In genomic region chr16:10609921-10610320, GRCm38 (mm10) we compare ENCODE assay signal across 27 mouse cellular contexts.
DNase-seq lines count a peak whose midpoint lies in the region; TF ChIP-seq lines count a peak whose summit lies in the region.
"Had no signal": no experiment of that assay in that cellular context is flagged by ENCODE, and none has a peak within 500 bp of the region (broad histone marks: within the 10 kb centered on the region; RNA-seq: fewer than 3 reads in every experiment).

No protein-coding gene starts in this region.

- no peak overlapping the region for H3K27ac ChIP-seq in heart, embryonic 10.5 days
- H3K27ac ChIP-seq in gastrocnemius, adult 2 months, result peak overlapping the region; percentile 95
- H3K27ac ChIP-seq: heart, embryonic 15.5 days; hindbrain, embryonic 12.5 days; hindbrain, postnatal 0 days; intestine, embryonic 15.5 days; kidney, postnatal 0 days; liver, embryonic 12.5 days; neural tube, embryonic 12.5 days; stomach, embryonic 15.5 days had no signal

- WGBS in heart, embryonic 10.5 days, result 86% methylated on average over 7 of the region's 7 CpGs

- no peak for TF ChIP-seq CTCF in gastrocnemius, adult 2 months (IDR thresholded peaks at IDR 0.05)

- H3K4me1 ChIP-seq in heart, embryonic 10.5 days, result no peaks in the 10 kb centered on the region
- H3K4me1 ChIP-seq: heart, embryonic 15.5 days; hindbrain, embryonic 12.5 days; intestine, embryonic 15.5 days; liver, embryonic 12.5 days; neural tube, embryonic 12.5 days; stomach, embryonic 15.5 days had no signal

- DNase-seq in heart, adult 18-20 months, result peak; percentile 25 to 48
- DNase-seq in heart, embryonic 10.5 days (ENCODE audit: low spot score), result no peak
- DNase-seq in gastrocnemius, adult 2 months, result peak; percentile 79
- DNase-seq in gastrocnemius, postnatal 36 days, result peak; percentile 48 to 58
- DNase-seq in heart, postnatal 36 days, result peak; percentile 14 to 36
- DNase-seq in embryo, embryonic 9.5 days (ENCODE audit: extremely low spot score), result no peak
- no peak for DNase-seq in retina, postnatal 1 day
- DNase-seq: adrenal gland, adult 8-10 months; cerebellum, adult 2 months; cerebellum, postnatal 14 days; kidney, adult 2 months; kidney, postnatal 4 days; layer of hippocampus, postnatal 36 days; left cerebral cortex, postnatal 4 days; liver, postnatal 0 days; lung, postnatal 36 days; thymus, postnatal 14 days had no signal

- intact Hi-C loops in gastrocnemius, adult 2 months (cut with DNase I), result no loop called here
- intact Hi-C loops in gastrocnemius, postnatal 36 days (cut with DNase I), result no loop called here
- intact Hi-C loops in heart, postnatal 36 days (cut with DNase I), result no loop called here

- H3K4me3 ChIP-seq in heart, embryonic 10.5 days, result no peak overlapping the region
- no peak overlapping the region for H3K4me3 ChIP-seq in gastrocnemius, adult 2 months
- H3K4me3 ChIP-seq: heart, embryonic 15.5 days; hindbrain, embryonic 12.5 days; intestine, embryonic 15.5 days; liver, embryonic 12.5 days; myocyte; neural tube, embryonic 12.5 days; stomach, embryonic 15.5 days had no signal

- H3K9me3 ChIP-seq in heart, embryonic 10.5 days, result no peaks in the 10 kb centered on the region
- H3K9me3 ChIP-seq: G1E; heart, embryonic 15.5 days; hindbrain, embryonic 12.5 days; intestine, embryonic 15.5 days; liver, embryonic 12.5 days; neural tube, embryonic 12.5 days; stomach, embryonic 15.5 days had no signal

- H3K36me3 ChIP-seq in heart, embryonic 10.5 days, result peaks cover 30% of the 10 kb centered on the region
- H3K36me3 ChIP-seq: intestine, embryonic 15.5 days had no signal

- H3K27me3 ChIP-seq in heart, embryonic 10.5 days (ENCODE audit: insufficient read depth, poor library complexity, severe bottlenecking), result no peaks in the 10 kb centered on the region
- H3K27me3 ChIP-seq: heart, embryonic 15.5 days; hindbrain, embryonic 12.5 days; intestine, embryonic 15.5 days; liver, embryonic 12.5 days; neural tube, embryonic 12.5 days; stomach, embryonic 15.5 days had no signal

Comparison
In these comparisons a context has a peak if more than half of its experiments do, and no peak if none do; other contexts are left out.
1. DNase-seq: peak in heart, adult 18-20 months (2 of 2), gastrocnemius, adult 2 months (single experiment), gastrocnemius, postnatal 36 days (2 of 2) and heart, postnatal 36 days (2 of 2); none in heart, embryonic 10.5 days (single experiment), embryo, embryonic 9.5 days (single experiment) and retina, postnatal 1 day (single experiment).